Mouse (Mus musculus): ENCODE measurements around the gene Gramd2.

Gramd2 gene

DNA sequence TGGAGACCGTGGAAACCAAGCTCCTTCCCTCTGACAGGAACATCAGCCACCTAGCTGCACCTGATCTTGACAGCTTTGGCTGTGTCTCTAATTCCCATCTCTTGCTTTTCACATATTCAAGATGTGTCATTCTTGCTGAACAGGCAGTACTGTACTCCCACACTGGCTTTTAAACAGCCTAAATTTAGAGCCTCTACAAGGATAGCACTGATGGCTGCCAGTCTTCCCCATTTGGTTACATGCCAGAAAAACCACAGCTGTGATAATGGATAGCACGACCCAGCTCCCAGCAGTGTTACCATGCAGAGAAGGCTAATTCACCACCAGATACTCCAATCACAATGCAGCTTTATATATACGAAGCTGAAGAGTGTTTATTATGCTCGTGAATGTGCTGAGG is 12.7 kb upstream of the Gramd2 start:
- intact Hi-C loops (cut with DNase I) = no loop called here

- intact Hi-C loops (cut with DNase I) = no loop called here
These were observed 12.0 kb upstream of the Gramd2 start for GRCm38 (mm10) chr9:59667904-59668303.

- intact Hi-C loops (cut with DNase I) = no loop called here
These were observed 11.5 kb upstream of the Gramd2 start for GRCm38 (mm10) chr9:59668473-59668872.

DNA sequence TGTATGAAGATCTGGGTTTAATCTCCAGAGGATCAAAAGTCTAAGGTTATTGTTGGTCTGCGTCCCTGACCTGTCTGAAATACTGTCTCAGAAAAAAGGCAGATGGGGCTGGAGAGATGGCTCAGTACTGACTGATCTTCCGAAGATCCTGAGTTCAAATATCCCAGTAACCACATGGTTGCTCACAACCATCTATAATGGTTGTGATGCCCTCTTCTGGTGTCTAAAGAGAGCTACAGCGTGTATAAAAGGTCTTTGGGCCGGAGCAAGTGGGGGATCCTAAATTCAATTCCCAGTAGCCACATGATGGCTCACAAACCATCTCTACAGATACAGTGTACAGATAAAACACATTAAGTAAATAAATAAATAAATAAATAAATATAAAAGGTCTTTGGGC is 10.8 kb upstream of the Gramd2 start:
- intact Hi-C loops (cut with DNase I) = no loop called here

DNA sequence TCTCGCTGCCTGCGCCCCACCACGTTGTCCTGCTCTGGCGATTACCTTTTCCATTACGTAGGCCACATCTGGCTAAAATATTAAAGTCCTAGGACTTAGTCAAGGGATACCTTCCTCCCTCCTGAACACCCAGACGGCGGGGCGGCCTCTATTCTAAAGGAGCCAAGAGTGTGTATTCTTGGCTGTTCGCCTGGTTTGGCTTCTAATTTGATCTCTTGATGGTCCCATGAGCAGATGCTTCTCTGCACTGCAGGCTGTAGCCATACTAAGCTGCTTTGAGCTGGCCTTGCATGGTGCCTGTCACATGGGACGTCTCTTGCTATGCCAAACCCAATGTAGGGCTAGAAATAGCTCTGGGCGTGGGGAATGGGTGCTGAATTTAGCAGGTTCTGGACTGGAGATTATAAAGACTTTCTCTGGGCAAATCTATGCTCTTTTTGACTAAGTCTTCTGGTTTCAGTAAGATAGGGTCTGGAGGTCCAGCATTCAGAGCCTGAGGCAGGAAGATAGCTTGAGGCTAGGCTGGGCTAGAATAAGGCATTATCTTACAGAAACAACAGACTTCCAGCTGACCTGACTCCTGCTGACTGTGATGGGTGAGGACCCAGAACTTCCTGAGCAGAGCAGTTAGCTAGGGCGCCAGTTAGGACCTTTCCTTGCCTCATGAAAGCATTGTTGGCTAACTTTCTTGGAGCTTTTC is 7.6 kb upstream of the Gramd2 start:
- intact Hi-C loops (cut with DNase I) = loop anchor here (5.0 kb wide), 1 partner anchor 45 kb away; no protein-coding TSS in a partner anchor

GRCm38 (mm10) chr9:59673427-59673826 is 6.5 kb upstream of the Gramd2 start:
- intact Hi-C loops (cut with DNase I) = loop anchor here (5.0 kb wide), 1 partner anchor 46 kb away; no protein-coding TSS in a partner anchor

DNA sequence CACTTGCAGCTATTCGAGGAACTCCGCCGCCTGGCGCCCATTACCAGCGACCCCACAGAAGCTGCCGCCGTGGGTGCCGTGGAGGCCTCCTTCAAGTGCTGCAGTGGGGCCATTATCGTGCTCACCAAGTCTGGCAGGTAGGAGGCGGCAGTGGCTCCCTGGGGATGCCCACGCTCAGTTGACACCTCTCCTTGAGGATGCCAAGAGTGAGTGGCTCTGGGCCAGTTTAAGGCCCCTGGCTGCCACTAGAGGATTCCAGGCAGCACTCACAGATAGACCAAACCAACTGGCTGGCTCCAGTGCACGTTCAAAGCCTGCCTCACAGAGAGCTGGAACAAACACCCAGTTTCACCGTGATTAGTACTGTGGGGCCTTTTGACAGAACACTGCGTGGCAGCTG is 4.3 kb upstream of the Gramd2 start:
- intact Hi-C loops (cut with DNase I) = loop anchor here (5.0 kb wide), 1 partner anchor 108 kb away; no protein-coding TSS in a partner anchor

DNA sequence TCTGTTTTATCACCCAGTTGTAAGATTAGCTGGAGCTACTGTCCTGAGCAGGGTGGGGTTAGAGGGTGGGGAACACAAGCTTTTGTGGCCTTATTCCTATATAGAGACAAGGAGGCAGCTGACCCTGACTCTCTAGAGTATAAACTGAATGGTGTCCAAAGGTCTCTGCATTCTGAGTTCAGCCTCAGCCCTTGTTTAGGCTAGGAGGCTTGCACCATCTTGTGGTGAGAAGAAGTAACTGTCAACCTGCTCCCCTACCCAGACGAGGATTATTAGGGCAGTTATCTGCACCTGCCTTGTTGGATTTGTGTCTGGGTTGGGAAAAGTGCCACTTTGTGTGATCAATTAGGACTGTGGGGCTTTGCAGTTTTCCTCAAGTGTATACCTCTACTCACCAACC is 1.6 kb upstream of the Gramd2 start:
- intact Hi-C loops (cut with DNase I) = loop anchor here (5.0 kb wide), 1 partner anchor 111 kb away; no protein-coding TSS in a partner anchor

GRCm38 (mm10) chr9:59680534-59680875 is 561 bp downstream of the Gramd2 start:
- intact Hi-C loops (cut with DNase I) = no loop called here

DNA sequence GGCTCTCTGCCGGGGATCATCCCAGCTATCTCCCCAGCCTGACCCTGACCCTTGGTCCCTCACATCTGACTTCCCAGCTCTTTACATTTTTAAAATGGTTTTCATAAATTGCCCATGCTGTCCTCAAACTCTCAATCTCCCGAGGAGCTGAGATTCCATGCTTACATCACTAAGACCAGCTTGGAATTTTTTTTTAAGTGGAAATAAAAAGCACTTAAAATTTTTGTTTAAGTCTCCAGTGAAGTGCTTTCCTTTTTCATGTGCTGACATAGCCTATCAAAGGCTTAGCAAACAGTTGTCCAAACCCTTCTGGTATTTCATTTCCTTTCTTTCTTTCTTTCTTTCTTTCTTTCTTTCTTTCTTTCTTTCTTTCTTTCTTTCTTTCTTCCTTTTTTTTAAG is 4.1 kb downstream of the Gramd2 start:
- intact Hi-C loops (cut with DNase I) = no loop called here

- intact Hi-C loops (cut with DNase I) = no loop called here
These were observed 7.6 kb downstream of the Gramd2 start for GRCm38 (mm10) chr9:59687416-59688046.

DNA sequence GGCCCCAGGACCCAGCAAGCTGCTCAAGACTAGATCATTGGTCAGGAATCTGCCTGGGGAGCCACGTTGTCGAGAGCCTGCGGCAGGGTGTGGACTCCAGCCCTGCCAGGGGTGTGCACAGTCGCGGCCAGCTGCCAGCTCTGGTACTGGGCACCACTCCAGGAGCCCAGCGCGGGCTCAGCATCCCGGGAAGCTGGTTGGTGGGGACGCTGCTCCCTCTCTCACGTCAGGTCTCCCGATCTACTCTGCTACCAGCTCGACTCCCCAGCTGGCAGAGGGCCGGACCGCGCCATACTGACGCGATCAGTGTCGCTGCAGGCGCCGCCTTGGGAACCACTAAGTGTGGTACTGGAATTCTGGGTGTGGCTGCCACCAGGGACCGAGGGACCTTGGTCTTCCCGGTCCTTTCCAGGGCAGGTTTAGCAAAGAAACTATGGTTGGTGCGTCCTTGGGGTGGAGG is 11.7 kb downstream of the Gramd2 start:
- intact Hi-C loops (cut with DNase I) = no loop called here

DNA sequence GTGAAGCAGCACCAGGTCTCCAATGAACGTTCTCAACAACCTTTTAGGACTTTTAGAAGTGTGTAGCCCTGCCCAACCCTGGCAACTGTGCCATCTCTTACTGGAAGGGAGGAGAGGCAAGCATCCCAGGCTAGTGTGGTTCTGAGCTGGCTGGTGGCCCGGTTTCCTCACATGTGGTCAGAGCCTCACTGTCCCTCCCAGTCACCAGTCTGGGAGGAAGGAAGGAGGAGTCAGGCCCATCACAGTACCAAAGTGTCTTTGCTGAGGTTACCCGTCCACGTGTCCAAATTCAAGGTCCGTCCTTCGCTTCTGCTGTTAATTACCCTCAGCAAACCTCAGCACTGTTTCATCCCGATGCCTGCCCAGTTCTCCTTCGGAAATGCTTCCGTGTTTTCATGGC is 12.2 kb downstream of the Gramd2 start:
- intact Hi-C loops (cut with DNase I) = no loop called here

GRCm38 (mm10) chr9:59694571-59695450 is 14.9 kb downstream of the Gramd2 start:
- intact Hi-C loops (cut with DNase I) = no loop called here

DNA sequence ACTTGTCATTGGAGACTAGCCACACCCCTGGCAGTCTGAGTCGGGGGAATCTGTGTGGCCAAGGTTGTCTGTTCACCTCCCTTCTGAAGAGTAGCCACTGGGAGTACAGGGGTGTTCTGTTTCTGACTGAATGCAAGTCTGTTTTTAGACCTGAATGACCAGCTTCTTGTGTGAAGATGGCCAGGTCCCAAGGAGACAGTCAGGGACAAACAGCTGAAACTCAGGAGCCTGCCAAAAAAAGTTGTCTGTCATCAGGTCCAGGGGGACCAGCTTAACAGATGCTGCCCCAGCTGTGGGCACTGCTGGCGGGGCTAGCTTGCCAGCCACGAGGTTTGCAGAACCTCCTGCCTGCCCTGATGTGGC is 15.5 kb downstream of the Gramd2 start:
- intact Hi-C loops (cut with DNase I) = no loop called here

DNA sequence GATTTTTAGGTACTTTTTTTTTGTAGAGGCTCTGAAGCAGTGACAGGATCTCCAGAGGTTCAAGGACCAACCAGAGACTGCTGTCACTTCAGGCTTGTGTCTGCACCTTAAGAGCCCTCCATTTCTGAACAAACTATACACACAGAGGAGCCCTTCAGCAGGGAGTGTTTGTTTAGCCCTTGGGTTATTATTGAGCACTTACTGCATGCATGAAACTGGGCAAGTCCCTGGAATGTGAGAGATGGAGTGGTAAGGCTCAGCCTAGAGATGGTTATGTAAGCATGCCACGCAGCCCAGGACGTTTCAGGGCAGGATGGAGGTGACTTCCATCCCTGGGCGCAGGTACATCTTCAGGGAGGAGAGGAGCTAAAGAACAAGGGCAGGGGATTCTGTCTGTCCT is 16.4 kb downstream of the Gramd2 start:
- intact Hi-C loops (cut with DNase I) = no loop called here

DNA sequence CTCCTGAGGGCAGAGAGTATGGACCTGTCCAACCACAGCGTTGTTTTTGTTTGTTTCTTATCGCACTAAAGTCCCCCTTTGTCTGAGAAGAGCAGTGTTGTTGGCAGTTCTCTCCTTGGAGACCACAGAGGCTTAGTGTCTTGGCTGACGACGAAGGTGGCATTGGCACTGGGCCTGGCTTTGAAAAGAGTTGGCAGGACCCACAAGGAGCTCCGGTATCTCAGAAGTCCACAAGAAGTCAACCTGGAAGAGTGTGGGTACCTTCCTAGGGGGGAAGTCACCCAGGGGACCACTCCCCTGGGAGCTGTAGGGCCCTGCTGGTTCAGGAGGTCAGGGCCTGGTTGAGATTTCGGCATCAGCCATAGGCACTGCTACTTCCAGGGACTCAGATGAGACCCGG is 21.1 kb downstream of the Gramd2 start:
- intact Hi-C loops (cut with DNase I) = no loop called here

DNA sequence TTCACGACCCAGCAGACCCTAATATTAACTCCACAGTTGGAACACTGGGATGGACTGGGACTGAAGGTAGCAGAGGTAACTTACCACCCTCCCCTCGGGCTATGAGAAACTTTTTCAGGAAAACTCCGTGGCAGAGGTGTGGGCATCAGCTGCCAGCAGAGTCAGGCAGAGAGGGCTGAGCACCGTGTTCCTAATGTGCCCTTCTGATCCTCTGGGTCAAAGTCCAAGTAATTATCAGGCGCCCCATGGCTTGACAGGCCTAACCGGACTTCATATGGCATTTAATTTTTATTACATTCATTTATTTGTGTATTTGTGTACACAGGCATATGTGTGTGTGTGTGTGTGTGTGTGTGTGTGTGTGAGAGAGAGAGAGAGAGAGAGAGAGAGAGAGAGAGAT is 23.2 kb downstream of the Gramd2 start:
- intact Hi-C loops (cut with DNase I) = no loop called here

DNA sequence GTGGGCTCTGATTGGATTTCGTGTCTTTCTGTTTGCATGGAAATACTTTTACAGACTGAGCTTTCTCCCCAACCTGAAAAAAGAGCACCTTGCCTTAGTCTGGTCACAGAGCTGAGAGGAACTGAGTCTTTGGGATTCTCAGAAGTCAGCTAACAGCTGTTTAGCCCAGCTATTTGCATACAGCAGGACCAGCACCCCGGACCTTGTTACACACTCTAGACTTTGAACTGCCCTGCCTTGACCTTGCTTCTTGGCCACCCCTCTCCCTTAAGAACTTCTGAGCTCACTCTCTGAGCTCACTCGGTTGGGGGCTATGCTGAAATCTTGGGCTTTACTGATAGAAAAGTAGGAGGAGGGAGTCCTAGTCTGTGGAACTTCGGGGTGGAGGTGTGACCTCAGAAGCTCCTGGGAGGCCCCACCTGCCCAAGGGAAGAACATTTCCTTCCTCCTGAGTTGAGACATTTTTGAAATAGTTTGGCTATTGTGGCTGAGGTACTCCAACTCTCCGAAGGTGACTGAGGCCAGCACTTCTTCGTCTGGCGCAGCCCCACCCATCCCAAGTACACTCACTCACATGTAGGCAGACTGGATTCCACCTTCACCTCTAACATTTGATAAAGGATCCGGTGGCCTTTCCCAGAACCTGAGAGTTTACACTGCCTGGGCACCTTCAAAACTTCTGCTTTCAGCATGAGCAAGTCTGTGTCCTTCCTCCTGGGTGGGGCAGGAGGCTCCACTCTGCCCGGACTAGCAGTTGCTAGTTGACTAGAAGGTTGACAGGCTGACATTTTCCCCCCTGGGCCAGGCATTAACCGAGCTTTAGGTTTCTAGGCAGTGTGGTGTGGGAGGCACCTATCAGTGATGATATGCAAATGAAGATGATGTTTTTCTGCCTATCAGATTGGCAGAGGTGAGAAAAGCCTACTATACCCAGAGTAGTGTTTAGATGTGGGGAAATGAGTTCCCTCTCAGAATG is 27.2 kb downstream of the Gramd2 start:
- intact Hi-C loops (cut with DNase I) = no loop called here

- intact Hi-C loops (cut with DNase I) = no loop called here
These were observed 29.3 kb downstream of the Gramd2 start for GRCm38 (mm10) chr9:59709225-59709624.
